Mouse (Mus musculus): ENCODE results near the gene Tns1.
"Not testable (repeated sequence)": the region's sequence is repeated elsewhere in the genome, so short reads cannot be mapped to it uniquely, and the experiment has no call there.

Gene Tns1

DNA sequence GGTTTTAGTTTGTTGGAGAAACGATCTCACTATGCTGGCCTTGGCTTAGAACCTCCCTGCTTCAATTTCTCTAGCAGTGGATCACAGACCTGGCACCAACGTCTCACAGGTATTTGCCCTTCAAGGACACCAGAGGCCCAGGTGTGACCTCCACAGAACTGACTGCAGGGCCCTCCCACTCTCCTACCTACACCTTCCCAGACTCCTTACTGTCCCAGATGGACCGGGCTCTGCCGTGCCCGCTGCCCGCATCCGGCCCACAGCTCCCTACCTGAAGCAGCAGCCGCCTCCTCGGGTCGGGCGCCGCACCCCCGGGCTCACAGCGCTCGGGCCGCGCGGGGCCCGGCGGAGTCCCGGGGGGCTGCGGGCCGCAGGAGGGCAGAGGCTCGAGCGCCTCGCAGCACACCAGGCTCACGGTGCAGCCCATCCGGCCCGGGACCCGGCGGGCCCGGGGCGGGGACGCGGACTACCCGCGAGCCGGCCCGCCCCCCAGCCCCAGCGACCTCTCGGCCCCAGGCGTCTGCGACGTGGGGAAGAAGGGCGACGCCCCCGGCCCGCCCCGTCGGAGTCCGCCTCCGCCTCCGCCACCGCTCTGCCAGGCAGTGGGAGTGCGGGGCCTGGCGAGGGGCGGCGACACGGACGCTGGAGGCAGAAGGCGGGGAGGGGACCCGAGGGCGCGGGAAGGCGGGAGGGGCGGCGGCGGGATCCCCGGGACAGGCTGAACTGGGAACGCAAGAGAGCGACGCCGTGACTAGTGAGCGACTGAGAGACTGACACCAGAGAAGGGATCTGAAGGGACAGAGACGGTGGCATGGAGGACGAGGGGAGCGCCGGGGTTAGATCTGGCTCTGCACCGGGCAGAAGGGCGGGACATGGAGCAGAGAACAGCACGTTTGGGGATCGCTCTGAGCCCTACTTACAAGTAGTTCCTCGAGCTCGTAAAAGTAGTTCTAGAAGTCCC, at the start of gene Tns1:
TSS of gene Tns1 (minus strand) at position 429 of the 961 bp plus-strand sequence.
- peak; percentile 68 for DNase-seq (ENCODE audit: extremely low spot score, low spot score)

DNA sequence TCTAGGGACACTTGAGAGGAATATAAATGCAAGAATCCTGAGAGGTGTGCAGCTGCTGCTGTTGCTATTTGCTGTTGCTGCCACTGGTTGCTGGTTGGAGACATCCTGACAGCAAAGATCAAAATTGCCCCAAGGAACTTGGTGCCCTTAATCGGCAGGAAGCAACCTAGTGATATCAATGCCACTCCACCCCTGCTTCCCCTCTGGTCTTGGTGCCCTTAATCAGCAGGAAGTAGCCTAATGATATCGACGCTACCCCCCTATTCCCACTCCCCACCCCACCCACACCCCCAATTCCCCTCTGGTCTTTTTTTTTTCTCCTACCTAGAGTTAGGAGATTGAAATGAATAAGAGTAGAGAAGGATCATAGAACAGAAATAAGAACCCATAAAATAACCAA, 48.5 kb upstream of the Tns1 start:
- DNase-seq (ENCODE audit: extremely low spot score, low spot score) = no peak

DNA sequence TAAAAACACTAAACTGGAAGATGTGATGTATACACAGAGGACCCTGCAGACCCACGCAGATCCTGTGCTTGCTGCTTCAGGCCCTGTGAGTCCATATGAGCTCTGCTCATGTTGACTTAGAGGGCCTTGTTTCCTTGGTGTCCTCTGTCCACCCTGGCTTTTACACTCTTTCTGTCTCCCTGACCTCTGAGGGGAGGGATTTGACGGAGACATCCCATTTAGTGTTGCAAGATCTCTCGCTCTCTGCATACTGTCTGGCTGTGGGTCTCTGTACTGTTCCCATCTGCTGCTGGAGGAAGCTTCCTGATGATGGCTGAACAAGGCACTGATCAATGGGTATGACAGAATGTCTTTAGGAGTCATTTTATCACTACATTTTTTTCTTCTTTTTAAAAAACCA, 45.5 kb upstream of the Tns1 start:
- DNase-seq (ENCODE audit: extremely low spot score, low spot score) = no peak

DNA sequence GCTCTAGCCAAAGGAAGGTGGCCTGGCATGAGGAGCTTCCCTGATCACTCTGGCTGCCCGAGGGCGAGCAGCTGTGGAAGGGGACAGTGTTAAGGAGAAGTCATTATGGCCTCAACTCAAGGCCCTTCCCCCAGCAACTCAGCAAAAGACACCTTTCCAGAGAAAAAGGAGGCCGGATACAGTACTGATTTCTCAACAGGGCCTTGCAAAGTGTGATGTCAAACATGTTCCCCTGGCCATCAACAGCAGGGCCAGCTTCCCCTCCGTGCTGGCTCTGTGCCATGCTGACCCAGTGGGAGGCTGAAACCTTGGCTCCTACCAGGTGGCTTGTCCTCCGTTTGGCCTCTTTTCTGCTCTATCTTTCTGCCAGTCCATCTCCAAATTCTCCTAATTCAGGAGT, 42.9 kb upstream of the Tns1 start:
- no peak for DNase-seq (ENCODE audit: extremely low spot score, low spot score)

DNA sequence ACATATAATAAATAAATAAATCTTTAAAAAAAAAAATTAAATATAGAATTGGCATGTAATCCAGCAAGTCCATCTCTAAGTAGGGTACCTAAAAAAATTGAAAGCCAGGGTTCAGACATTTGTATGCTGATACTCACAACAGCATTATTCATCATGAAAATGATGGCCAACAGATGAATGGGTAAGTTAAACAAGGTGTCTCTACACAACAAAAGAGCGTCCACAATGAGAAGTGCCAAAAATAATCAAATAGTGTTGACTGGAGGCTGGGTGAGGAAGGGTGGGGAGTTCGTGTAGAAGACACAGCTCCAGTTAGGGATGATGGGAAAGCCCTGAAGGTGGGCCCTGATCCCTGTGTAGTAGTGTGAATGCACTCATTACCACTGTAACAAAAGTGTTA, 35.8 kb upstream of the Tns1 start:
- no peak for DNase-seq (ENCODE audit: extremely low spot score, low spot score)

DNA sequence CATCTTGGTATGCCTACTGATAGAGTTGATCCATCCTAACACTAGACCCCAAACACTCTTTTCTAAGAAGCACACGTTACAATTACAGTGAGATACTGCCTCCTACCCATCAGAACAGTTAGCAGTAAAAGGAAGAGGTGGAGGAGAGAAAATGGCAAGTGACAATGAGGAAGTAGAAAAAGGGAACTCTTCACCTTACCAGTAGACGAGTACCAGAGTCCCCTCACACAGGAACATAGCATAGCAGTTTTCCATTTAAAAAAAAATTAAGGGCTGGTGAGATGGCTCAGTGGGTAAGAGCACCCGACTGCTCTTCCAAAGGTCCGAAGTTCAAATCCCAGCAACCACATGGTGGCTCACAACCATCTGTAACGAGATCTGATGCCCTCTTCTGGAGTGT, 35.4 kb upstream of the Tns1 start:
- not testable (repeated sequence) for DNase-seq (ENCODE audit: extremely low spot score, low spot score)

DNA sequence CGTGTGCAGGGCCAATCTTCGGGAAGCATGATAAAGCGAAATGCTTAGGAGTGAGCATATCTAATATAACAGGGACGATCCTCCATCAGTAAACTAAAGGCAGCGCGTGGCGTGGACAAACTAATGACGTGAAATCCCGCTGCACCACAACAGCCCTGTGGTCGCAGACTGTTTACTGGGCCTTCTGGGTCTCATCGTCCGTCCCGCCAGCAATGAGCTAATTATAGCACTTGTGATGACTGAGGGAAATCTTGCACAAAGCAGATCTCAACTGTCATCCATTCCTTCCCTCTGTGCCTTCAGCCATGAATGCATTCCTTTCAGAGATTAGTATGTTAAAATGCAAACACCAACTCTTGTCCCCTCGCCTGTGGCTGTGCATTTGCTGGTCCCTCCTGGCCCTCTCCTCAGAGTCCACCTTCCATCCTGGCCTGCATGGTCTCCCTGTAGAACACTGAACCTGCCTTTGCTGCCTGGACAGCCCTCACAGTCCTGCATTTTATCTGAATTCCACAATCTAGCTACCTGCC, 32.2 kb upstream of the Tns1 start:
- no peak for DNase-seq (ENCODE audit: extremely low spot score, low spot score)

DNA sequence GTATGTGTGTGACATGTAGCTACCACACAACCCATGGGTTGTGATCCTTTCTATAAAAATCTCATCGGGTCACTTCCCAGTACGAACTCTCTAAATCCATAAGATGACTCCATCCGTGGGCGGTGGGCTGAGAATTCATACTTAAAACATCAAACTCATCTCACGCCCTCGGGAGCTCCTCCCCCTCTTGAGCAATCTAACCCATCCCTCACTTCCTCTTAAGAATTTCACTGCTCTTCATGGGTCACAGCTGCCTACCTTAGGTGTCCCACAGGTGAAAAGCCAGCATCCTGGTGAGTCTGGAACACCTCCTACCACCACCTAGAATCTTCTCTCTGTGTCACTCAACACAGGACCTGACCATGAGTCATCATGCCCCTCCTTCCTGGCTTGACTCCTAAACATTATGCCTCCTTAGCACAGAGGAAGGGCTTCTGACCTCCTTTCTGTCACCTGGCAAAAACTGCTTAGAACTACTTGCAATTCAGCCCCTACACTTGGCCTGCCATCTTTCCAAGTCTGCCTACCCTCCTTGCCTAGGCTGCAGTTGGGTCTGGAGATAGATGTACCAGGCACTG, 31.3 kb upstream of the Tns1 start:
- DNase-seq (ENCODE audit: extremely low spot score, low spot score) = no peak

DNA sequence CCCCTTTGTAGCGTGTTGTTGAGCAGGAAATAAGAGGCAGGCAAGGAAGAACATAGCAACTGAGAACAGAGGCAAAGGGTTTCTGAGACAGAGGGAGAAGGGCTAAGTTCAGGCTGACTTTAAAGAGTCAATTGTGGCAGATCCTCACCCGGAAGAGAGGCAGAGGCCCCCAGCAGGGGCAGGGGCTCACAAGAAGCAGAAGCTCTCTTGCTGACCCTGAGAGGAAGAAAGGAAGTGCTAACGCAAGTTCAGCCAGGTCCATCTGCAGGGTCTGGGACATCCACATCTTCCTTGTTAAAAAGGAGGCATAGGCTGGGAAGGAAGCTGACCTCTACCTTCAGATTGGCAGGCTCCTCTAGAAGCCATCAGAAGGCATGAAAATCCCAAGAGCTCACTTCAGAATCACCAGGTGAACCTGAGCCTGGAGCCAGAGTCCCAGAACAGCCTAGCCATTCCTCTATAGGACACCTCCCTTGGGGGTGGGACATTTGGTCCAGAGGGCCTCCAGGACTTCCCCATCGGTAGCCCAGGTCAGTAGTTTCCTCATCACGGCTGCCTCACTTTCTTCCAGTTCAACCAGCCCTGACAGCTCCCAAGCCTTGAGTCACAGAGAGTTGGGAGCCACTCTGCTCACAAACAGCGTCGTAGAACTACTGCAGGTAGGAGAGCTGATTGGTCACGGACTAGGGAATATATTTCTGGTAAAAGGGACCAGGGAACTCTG, 29.4 kb upstream of the Tns1 start, which contains the start of gene Cxcr2:
TSS of gene Cxcr2 (plus strand) at position 529 of the 724 bp plus-strand sequence.
- DNase-seq (ENCODE audit: extremely low spot score, low spot score) = no peak

DNA sequence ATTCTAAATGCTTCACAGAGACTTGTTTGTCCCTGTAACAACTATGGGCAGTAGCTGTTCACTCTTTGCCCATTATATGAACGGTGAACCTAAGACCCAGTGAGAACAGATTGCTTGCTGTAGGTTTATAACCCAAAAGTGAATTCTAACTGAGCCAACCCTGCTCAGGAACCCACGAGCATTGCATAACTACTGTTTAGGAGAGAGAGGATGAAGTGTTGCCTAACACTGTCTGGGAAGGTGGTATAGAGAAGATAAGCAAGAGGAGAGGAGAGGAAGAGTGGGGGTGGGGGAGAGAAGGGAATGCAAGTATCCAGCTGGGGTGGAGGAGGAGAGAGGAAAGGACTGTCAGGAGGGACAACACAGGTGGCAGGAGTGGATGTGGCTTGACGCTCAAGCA, 26.8 kb upstream of the Tns1 start:
- DNase-seq (ENCODE audit: extremely low spot score, low spot score) = no peak

DNA sequence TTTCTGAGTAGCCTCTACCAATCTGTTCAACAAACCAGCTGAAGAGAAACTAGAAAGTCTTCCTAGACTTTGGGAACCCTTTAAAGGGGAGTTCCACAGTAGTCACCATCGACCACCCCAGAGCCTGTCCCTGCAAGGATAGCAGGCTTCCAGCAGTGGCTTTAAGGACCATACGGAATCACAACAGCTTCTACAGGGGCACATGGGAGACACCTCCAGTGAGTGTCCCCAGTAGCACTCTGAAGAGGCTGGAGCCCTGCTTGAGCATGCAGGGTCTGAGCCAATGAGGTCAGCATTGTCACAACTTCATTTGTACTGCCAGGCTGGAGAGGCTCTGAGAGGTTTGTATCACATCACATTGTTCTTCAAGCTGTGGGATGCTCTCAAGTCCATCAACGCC, 25.9 kb upstream of the Tns1 start:
- DNase-seq (ENCODE audit: extremely low spot score, low spot score) = no peak

DNA sequence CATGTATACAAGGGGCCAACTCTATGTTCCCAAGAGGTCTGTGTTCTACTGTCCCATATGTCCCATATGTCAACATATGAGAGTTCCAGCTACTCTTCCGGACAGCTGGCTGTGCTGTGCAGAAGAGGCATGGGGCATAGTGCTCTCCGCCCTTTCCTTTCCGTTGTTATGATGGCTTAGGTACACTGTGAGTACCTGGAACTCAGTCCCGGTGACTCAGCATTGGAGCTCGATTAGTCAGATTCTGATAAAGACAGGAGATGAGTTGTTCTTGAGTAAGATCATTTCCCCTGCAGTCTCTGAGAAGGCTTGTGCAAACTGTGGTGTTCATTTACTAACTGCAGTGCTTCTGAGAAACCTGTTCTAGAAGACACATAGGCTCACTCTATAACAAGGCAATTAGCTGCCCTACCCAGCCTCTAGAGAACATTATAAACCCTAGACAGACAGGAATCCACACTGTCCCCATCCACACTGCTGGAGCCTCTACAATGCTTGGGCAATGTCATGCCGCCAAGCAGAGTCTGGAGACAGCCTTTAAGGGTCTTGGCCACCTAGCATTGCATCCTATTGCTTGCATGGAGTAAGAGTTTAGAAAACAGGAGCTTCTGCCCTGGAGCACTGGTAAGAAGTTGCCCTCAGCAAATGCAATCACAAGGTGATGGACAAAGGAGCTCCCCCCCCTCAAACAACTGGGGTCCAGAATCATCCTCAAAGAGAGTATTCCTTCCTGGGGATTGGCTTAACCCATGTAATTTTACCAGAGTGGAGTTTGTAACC, 25.0 kb upstream of the Tns1 start:
- DNase-seq (ENCODE audit: extremely low spot score, low spot score) = no peak

DNA sequence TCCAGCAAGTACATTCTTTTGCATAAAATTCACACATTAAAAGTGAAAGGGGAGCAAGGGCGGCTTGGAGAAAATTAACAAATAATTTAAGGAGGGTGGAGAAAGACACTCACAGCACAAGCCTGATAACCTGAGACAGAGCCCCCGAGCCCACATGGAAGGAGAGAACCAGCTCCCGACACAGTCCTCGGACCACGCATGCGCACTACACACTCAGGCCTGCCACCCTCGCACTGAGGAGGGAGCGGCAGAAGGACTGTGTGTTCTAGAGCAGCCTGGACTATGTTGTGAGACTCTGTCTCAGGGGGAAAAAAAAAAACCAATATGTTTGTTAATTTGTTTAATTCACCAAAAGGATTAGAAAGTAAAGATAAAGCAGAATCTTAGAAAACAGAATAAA, 17.5 kb upstream of the Tns1 start:
- DNase-seq (ENCODE audit: extremely low spot score, low spot score) = no peak

DNA sequence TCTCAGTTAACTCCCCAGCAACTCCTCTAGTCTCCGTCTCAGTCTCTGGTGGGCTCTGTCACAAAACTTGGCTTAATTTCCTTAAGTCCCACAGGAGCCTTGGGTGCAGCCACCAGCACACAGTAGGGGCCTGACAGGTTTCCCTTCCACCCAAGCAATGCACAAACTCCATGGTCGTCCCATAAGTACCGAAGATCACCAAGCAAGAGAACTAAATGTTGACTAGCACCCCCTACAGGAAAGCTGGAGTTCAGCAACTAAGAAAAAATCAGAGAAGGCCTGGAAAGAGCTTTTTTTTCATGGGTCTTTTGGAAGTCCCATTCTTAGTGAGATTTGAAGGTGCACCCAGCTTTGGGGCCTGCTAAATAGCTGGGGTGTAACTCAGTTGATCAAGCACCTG, 15.2 kb upstream of the Tns1 start:
- DNase-seq (ENCODE audit: extremely low spot score, low spot score) = no peak

DNA sequence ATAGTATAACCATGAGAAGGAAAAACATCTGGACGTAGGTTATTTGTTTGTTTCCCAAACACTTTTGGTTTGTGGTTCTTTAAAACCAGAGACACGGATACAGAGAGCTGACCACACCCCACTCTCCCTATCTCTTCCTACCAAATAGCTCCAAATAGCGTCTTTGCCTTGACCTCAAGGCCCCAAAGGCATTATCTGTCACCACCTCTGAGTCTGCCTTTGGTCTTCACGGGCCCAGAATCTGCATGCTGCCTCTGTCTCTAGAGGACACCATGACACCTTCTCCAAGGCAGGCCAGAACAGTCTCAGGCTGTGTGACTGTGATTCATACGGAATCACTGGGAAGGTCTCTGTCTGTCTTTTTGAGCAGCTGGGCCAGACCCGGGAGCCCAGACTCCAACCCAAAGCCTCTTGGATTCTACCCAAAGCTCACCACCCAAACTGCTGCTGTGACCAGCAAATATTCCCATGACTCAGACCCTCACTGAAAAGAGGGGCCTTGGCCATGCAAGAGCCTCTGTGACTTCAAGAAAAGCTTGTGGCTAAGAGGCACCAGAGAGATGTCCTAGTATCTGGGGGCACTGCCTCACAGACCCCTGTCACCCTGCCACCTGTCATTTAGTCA, 11.2 kb upstream of the Tns1 start:
- DNase-seq (ENCODE audit: extremely low spot score, low spot score) = no peak

DNA sequence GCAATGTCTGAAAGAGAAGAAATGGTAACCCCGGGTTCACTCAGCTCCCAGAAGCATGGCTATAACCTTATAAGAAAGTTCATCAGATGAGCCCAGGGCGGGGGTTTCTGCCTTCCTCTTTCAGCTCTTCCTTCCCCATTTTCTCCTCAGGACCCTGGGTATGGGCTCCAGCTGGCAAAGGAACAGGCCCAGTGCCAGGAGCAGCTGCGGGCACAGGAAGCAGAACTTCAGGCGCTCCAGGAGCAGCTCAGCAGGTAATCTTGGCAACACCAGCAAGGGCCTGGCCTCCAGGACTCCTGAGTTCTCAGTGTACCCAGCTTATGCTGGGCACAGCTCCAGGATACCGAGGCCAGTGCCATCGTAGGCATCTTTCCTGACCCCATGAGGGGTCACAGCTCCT, 9.7 kb upstream of the Tns1 start:
- no peak for DNase-seq (ENCODE audit: extremely low spot score, low spot score)

DNA sequence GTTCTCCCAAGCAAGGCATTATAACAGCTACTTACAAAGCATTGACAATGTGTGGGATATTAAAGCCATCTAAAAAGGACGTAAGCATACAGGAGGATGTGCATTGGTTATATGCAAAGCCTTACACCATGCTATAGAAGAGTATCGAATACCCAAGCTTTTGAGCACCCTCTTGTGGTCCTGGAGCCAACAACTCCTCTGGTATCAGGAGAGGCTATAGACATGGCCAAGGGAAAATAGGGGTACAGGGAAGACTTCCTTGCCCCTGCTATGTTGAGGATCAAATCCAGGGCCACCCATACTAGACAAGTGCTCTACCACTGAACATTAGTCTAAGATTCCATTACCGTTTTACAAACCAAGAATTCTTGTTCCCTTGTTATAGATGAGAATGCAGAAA, 7.8 kb upstream of the Tns1 start:
- DNase-seq (ENCODE audit: extremely low spot score, low spot score) = no peak

DNA sequence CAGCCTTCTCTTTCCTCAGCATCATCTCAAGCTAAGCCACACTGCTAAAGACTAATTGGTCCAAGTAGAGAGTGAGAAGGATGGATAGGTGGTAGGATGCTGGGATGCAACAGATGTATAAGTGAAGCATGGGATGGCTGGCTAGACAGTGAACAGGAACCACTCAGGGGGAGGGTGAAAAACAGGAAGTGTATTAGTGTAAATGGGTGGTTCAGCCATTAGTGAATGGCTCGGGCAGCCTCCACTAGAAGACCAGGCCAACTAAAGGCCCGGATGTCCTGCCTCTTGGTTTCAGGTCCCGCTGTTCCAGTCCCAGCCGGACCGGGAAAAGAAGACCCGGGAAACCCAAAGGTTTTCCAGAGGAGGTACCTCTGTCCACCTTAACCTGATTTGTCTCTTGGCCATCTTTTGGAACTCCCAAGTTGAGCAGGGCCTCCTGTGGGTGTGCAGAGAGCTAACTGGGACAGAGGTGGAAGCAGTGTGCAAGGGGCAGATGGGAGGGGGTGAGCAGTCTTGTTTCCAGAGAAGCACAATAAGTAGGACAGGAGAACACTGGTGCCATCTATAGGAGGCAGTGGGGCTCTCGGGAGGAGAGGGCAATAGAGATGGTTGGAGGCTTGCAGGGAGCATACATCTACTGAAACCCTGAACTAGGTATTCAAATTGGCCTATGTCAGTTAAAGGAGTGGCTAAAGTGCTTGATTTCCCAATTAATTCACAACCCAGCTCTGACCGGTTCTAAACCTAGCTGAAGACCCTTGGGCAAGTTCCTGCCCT, 6.8 kb upstream of the Tns1 start:
- no peak for DNase-seq (ENCODE audit: extremely low spot score, low spot score)

DNA sequence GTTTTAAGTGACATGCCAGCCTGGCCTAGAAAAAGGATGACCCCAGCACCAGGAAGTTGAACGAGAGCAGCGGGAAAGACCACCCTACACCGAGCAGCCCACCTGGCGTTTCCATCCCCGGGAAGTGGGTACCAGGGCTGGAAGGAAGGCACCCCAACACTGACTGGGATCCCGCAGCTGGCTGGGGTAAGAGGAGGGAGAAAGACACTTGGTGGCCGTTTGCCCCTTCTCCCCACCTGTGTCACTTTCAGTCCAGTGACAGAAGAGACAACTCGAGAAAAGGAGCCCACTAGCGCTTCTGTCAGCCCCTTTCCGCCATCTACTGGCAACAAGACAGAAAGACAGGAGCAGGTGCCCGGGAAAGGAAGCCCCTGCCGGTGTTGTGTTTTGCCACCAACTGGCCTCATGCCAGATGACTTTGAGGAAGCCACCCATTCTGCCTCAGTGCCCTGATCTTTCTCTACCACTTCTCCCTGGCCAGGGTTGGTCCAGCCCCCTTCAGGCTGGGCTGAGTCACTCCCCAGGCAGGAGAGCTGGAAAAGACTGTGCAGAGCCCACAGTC, 823 bp upstream of the Tns1 start, which contains the start of gene Rufy4:
TSS of gene Rufy4 (plus strand) at position 551 of the 562 bp plus-strand sequence.
- peak; percentile 79 for DNase-seq (ENCODE audit: extremely low spot score, low spot score)

Data from neural tube, embryonic 10.5 days (tissue).